Mouse (Mus musculus) stomach, postnatal 0 days (tissue): Measurements from ENCODE around the gene Mboat2. TPM values are rescaled to one million over a fixed set of nuclear protein-coding genes. Genes with fewer than 3 reads are reported as not detected.

Source experiments
- ATAC-seq: fragments of 200-750 bp; cut with Nextera tagmentation; 2 replicates; pipeline ENCODE4 v1.8.0; 2017; ENCODE audit not compliant: low FRiP score, low TSS enrichment
- DNase-seq: peaks from one replicate; pipeline ENCODE4 v3.0.0-alpha.2; 2016; ENCODE audit warnings: low spot score
- H3K27ac ChIP-seq: fragments of 300-500 bp; sonication (generic); replicated peaks from 2 replicates; pipeline ENCODE4 v1.5.1; 2014; ENCODE audit warnings: mild to moderate bottlenecking, control low read depth
- H3K27me3 ChIP-seq: fragments of 300-500 bp; sonication (generic); 2 replicates; pipeline ENCODE4 v1.6.1; 2014; ENCODE audit warnings: low read length; ENCODE audit not compliant: control insufficient read depth, insufficient read depth
- H3K36me3 ChIP-seq: fragments of 300-500 bp; sonication (generic); 2 replicates; pipeline ENCODE4 v1.6.1; 2014; ENCODE audit warnings: low read length, mixed read lengths; ENCODE audit not compliant: control insufficient read depth, insufficient read depth
- H3K4me1 ChIP-seq: fragments of 300-500 bp; sonication (generic); replicated peaks from 2 replicates; pipeline ENCODE4 v1.6.1; 2014; ENCODE audit warnings: antibody characterized with exemption; ENCODE audit not compliant: control insufficient read depth, insufficient read depth
- H3K4me2 ChIP-seq: fragments of 300-500 bp; sonication (generic); replicated peaks from 2 replicates; pipeline ENCODE4 v1.6.1; 2014; ENCODE audit warnings: low read depth, mild to moderate bottlenecking, control low read depth, moderate library complexity
- H3K4me3 ChIP-seq: fragments of 300-500 bp; sonication (generic); 2 replicates; pipeline ENCODE4 v1.5.1; 2014; ENCODE audit warnings: low read depth, low read length, control low read depth
- H3K9ac ChIP-seq: fragments of 300-500 bp; sonication (generic); 2 replicates; pipeline ENCODE4 v1.6.1; 2014; ENCODE audit warnings: mild to moderate bottlenecking, low read length, control low read depth, mixed read lengths
- H3K9me3 ChIP-seq: fragments of 300-500 bp; sonication (generic); 2 replicates; pipeline ENCODE4 v1.6.1; 2016; ENCODE audit warnings: low read length; ENCODE audit not compliant: control insufficient read depth
- CTCF ChIP-seq: IDR thresholded peaks from 2 replicates; pipeline ENCODE4 v1.5.1; 2016; ENCODE audit warnings: antibody characterized with exemption, low read depth, mild to moderate bottlenecking, moderate library complexity
- EP300 ChIP-seq: optimal IDR thresholded peaks from 2 replicates; pipeline ENCODE3; 2016; ENCODE audit warnings: antibody characterized with exemption
- WGBS: fragments of 180-500 bp; shearing (Covaris S2); extraction: QIAGEN DNeasy Blood & Tissue Kit; methylation state at CpG from one replicate; pipeline ENCODE4 v1.1.7; 2014; 5-methylcytosine and 5-hydroxymethylcytosine counted together
- polyA plus RNA-seq: library from polyadenylated mRNA; unstranded; fragments of >200 nt; fragmentation: Nextera tagmentation; extraction: Ambion mirVana; gene quantifications from 2 replicates; pipeline ENCODE4 v1.2.1, GENCODE M21; 2015

Mboat2 gene
- polyA plus RNA-seq, 1 experiment from 2014 or later: 96.2 TPM

DNA sequence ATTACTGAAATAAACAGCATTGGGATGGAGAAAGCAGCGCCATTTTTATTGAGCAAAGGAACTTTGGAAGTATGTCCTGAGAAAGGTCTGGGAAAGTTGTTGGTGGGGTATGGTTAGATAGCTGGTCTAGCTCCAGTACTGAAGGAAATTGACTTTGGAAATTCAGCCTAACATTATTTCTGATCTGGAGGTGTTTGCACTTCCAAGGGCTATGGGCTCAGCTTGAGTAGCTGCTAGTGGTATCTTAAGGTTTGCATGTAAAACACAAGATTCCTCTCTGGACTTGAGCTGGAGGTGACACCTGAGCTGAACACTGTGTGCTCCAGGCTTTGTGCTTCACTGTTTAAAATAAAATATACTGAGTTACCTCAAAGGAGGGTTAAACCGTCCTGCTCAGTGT, 1.8 kb downstream of the Mboat2 start:
- H3K4me1 ChIP-seq: 0 out of 2 replicates have a peak, but pooled peaks cover 3% of the 10 kb centered on the region
- H3K4me3 ChIP-seq: peak overlapping the region; percentile 85
- no peaks in the 10 kb centered on the region for H3K9me3 ChIP-seq
- TF ChIP-seq EP300: no peak
- TF ChIP-seq CTCF: no peak
- H3K27ac ChIP-seq: peak overlapping the region; percentile 83; the same call in 1 of the 2 replicates
- no peaks in the 10 kb centered on the region for H3K36me3 ChIP-seq
- no peaks in the 10 kb centered on the region for H3K27me3 ChIP-seq
- peak overlapping the region; percentile 77 for H3K4me2 ChIP-seq
- no peak for DNase-seq
- peak overlapping the region; percentile 88 for H3K9ac ChIP-seq
- no peak for ATAC-seq
- 23% methylated on average over 2 of the region's 2 CpGs for WGBS

DNA sequence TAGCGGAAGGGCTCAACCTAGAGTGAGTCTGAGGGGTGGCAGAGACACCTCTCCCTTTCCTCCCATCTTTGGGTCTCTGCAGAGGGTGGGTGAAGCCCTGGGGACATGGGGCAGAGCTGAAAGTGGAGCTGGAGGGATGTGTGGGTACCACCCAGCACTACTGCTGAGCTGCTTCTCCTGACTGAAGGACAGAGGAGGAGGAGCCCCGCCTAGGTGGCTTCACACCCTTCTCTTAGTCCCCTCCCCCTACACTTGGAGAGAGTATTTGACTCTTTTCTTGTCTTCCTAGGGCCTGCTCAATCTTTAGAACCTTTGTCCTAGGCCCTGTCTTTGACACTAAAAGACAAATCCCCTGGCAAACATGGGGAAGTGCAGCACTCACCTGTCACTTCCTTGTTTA, 7.3 kb downstream of the Mboat2 start:
- WGBS: 56% methylated on average over 2 of the region's 2 CpGs
- Histone ChIP-seq H3K4me2 (no peak overlapping the region), H3K9me3 (no peaks in the 10 kb centered on the region), H3K27me3 (no peaks in the 10 kb centered on the region), H3K27ac (peak overlapping the region; percentile 73), H3K9ac (no peak overlapping the region), H3K36me3 (no peaks in the 10 kb centered on the region), H3K4me3 (no peak overlapping the region), H3K4me1 (peaks cover 18% of the 10 kb centered on the region)
- ATAC-seq (0 out of 2 replicates have a peak, but pooled peaks have one; percentile 9), DNase-seq (peak; percentile 15)
- TF ChIP-seq CTCF (no peak), EP300 (no peak)

DNA sequence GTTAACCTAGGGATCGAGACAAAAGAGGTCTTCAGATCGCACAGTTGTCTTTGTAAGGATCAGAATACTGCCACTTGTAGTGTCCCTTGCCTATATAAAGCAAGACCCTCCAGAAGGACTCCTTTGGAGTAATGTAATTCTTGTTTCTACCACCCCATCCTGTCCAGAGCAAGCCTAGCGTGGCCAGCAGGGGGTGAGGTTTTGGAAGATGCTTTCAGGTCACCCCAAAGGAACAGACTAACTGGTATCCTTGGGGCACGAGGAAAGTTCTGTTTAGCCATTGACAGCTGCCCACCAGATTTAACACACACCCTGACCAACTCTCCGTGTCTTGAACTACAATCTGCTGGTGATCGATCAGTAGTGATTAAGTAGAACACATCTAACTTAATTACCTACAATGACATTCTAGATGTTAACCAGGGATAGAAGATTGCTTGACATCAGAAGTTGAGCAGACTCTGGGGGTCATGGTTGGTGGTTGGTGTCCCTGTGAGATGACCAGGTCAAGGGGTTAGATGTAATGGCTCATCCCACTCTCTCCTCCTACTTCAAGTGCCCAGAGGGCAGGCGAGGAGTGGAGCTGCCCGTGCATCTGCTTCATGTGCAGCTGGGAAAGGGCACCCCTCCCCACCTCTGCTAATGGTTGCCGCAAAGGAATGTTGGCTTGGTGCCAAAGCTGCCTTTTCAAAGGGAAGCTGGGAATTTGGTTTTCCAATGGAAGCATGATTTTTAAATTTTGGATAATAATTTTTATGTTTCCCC, 10.6 kb downstream of the Mboat2 start:
- DNase-seq (peak; percentile 55), ATAC-seq (no peak)
- H3K36me3 ChIP-seq: no peaks in the 10 kb centered on the region
- no peaks in the 10 kb centered on the region for H3K27me3 ChIP-seq
- no peak overlapping the region for H3K4me2 ChIP-seq
- no peak overlapping the region for H3K9ac ChIP-seq
- H3K4me3 ChIP-seq: no peak overlapping the region
- H3K4me1 ChIP-seq: peaks cover 22% of the 10 kb centered on the region
- no peaks in the 10 kb centered on the region for H3K9me3 ChIP-seq
- 56% methylated on average over 9 of the region's 9 CpGs for WGBS
- no peak overlapping the region for H3K27ac ChIP-seq
- no peak for TF ChIP-seq EP300
- peak; percentile 53 for TF ChIP-seq CTCF

DNA sequence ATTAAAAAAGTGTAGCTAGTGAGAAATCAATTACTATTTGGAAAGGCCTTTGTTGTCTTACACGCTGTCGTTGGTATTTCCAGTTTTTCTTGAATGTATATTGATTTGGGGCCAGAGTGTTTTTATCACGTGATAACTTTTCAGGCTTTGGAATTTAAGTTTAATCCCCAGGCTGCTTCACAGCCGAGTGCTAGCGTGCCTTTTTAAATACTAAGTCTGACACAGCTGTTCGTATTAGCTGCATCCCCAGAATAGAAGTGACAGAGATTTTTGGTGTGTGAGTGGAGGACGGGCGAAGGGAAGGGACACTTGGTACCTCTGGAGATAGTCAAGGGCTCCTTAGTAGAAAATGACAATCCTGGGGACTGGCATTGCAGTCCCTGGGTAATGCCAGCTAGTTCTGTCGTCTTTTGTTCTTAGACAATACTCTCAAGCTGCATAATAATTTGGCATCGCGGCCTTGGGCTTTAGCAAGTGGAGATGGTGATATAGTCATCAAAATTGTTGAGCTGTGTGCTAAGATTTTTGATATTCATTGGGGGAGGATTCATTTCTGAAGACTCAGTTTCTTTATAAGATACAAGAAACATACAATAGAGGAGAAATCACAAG, 11.7 kb downstream of the Mboat2 start:
- Histone ChIP-seq H3K9ac (no peak overlapping the region), H3K27ac (0 out of 2 replicates have a peak overlapping the region, but pooled peaks have one; percentile 31), H3K27me3 (no peaks in the 10 kb centered on the region), H3K4me1 (peaks cover 22% of the 10 kb centered on the region), H3K4me3 (no peak overlapping the region), H3K36me3 (no peaks in the 10 kb centered on the region), H3K9me3 (no peaks in the 10 kb centered on the region), H3K4me2 (no peak overlapping the region)
- TF ChIP-seq CTCF (no peak), EP300 (no peak)
- 30% methylated on average over 11 of the region's 11 CpGs for WGBS
- no peak for ATAC-seq
- no peak for DNase-seq

DNA sequence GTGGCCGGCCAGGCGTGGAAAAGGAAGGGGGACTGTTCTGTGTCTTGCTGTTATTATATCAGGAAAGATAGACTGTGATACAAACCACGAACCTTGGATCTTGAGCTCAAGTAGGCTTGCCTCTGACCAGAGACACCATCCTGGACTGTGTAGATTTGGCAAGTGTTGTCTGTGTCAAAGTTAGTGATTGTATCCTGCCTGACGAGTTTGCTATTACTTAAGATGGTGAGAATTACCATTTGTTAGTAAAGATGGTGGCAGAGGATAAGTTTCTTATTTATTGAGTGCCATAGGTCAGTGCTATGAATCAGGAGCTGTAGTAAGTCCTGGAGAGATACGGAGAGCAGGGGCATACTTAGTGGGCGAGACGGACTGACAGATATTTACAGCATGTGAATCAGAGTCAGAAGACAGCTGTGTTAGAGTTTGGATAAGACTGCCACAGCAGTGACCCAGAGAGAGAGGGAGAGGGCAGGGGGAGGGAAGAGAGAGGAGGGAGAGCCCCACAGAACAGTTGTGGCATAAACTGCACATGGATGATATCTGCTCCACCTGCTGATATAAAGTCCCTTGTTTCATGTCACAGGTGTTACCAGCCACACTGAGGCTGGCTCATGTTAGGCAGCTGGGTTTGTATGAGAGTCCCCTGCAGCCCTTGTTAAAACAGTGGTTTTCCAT, 12.9 kb downstream of the Mboat2 start:
- Histone ChIP-seq H3K9me3 (no peaks in the 10 kb centered on the region), H3K9ac (no peak overlapping the region)

More for the DNA sequence above, 12.9 kb downstream of the Mboat2 start:
- Histone ChIP-seq H3K4me3 (no peak overlapping the region), H3K27ac (peak overlapping the region; percentile 74), H3K36me3 (no peaks in the 10 kb centered on the region), H3K4me2 (peak overlapping the region; percentile 31), H3K4me1 (peaks cover 20% of the 10 kb centered on the region), H3K27me3 (no peaks in the 10 kb centered on the region)
- ATAC-seq: peak; percentile 35
- 22% methylated on average over 7 of the region's 7 CpGs for WGBS
- no peak for DNase-seq
- TF ChIP-seq CTCF (no peak), EP300 (no peak)
